In genomic region chr10:27198443-27198842, GRCm38 (mm10) we compare ENCODE assay signal across 19 mouse cellular contexts.
DNase-seq lines count a peak whose midpoint lies in the region; ATAC-seq and TF ChIP-seq lines count a peak whose summit lies in the region.
"Had no signal": no experiment of that assay in that cellular context is flagged by ENCODE, and none has a peak within 500 bp of the region (broad histone marks: within the 10 kb centered on the region; RNA-seq: fewer than 3 reads in every experiment).

No protein-coding gene starts in this region.

- WGBS in intestine, embryonic 15.5 days = 18% methylated on average over 1 of the region's 1 CpGs
- 4% methylated on average over 1 of the region's 1 CpGs for WGBS in intestine, postnatal 0 days
- 21% methylated on average over 1 of the region's 1 CpGs for WGBS in intestine, embryonic 16.5 days

- peak; percentile 71 for ATAC-seq in intestine, embryonic 15.5 days
- ATAC-seq in intestine, postnatal 0 days = no peak
- ATAC-seq in intestine, embryonic 16.5 days = peak; percentile 65
- ATAC-seq: activated CD4-positive, CD25-positive, alpha-beta regulatory T cell, adult 4 months; CD4-positive, CD25-positive, alpha-beta regulatory T cell, adult 4 months; Patski had no signal

- no peak overlapping the region for H3K4me2 ChIP-seq in intestine, embryonic 15.5 days (replicated peaks)
- H3K4me2 ChIP-seq in intestine, postnatal 0 days (replicated peaks; ENCODE audit: low read depth) = no peak overlapping the region
- no peak overlapping the region for H3K4me2 ChIP-seq in intestine, embryonic 16.5 days (ENCODE audit: low read depth, low read length)

- no peaks in the 10 kb centered on the region for H3K9me3 ChIP-seq in intestine, embryonic 15.5 days
- H3K9me3 ChIP-seq in intestine, postnatal 0 days (ENCODE audit: control insufficient read depth) = no peaks in the 10 kb centered on the region
- H3K9me3 ChIP-seq in intestine, embryonic 16.5 days (ENCODE audit: control insufficient read depth, low read length) = no peaks in the 10 kb centered on the region
- H3K9me3 ChIP-seq: G1E had no signal

- no peak overlapping the region for H3K4me3 ChIP-seq in intestine, embryonic 15.5 days (replicated peaks)
- H3K4me3 ChIP-seq in intestine, postnatal 0 days (ENCODE audit: low read depth, low read length) = no peak overlapping the region
- H3K4me3 ChIP-seq in intestine, embryonic 16.5 days (ENCODE audit: low read length) = no peak overlapping the region

- no peak overlapping the region for H3K9ac ChIP-seq in intestine, embryonic 15.5 days
- no peak overlapping the region for H3K9ac ChIP-seq in intestine, postnatal 0 days (ENCODE audit: low read depth, low read length)
- H3K9ac ChIP-seq in intestine, embryonic 16.5 days (ENCODE audit: low read depth, low read length) = no peak overlapping the region

- no peak overlapping the region for H3K27ac ChIP-seq in intestine, embryonic 15.5 days
- no peak overlapping the region for H3K27ac ChIP-seq in intestine, postnatal 0 days (ENCODE audit: low read depth, low read length)
- H3K27ac ChIP-seq in intestine, embryonic 16.5 days (ENCODE audit: low read length) = no peak overlapping the region

- no peaks in the 10 kb centered on the region for H3K36me3 ChIP-seq in intestine, embryonic 15.5 days
- H3K36me3 ChIP-seq in intestine, postnatal 0 days (ENCODE audit: control insufficient read depth, insufficient read depth) = no peaks in the 10 kb centered on the region
- H3K36me3 ChIP-seq in intestine, embryonic 16.5 days (ENCODE audit: control insufficient read depth, insufficient read depth, low read length) = no peaks in the 10 kb centered on the region
- H3K36me3 ChIP-seq: G1E had no signal

- TF ChIP-seq CTCF in intestine, postnatal 0 days (IDR thresholded peaks at IDR 0.05; ENCODE audit: low read depth) = no peak

- no peak for DNase-seq in neural tube, embryonic 10.5 days (ENCODE audit: extremely low spot score, low spot score)
- DNase-seq: adrenal gland, adult 2 months; adrenal gland, adult 8-10 months; adrenal gland, postnatal 10 days; adrenal gland, postnatal 14 days; adrenal gland, postnatal 25 days; adrenal gland, postnatal 36 days; B cell, adult 2 months; cerebellum, adult 11 months; cerebellum, adult 11-12 months; cerebellum, adult 18-20 months had no signal

- H3K4me1 ChIP-seq in intestine, embryonic 15.5 days (replicated peaks) = no peaks in the 10 kb centered on the region
- no peaks in the 10 kb centered on the region for H3K4me1 ChIP-seq in intestine, postnatal 0 days (replicated peaks; ENCODE audit: control insufficient read depth, insufficient read depth, low read length)
- H3K4me1 ChIP-seq in intestine, embryonic 16.5 days (ENCODE audit: control insufficient read depth, insufficient read depth, low read length) = no peaks in the 10 kb centered on the region

- H3K27me3 ChIP-seq in intestine, embryonic 15.5 days (replicated peaks) = no peaks in the 10 kb centered on the region
- H3K27me3 ChIP-seq in intestine, postnatal 0 days (replicated peaks; ENCODE audit: control insufficient read depth, insufficient read depth, low read length) = no peaks in the 10 kb centered on the region
- H3K27me3 ChIP-seq in intestine, embryonic 16.5 days (replicated peaks; ENCODE audit: control insufficient read depth, insufficient read depth, low read length) = no peaks in the 10 kb centered on the region
- H3K27me3 ChIP-seq: CH12.LX, Patski had no signal
